Mouse (Mus musculus) lung, postnatal 0 days (tissue): Measurements from ENCODE around the gene Hoxb3. TPM values are rescaled to one million over a fixed set of nuclear protein-coding genes. Genes with fewer than 3 reads are reported as not detected.

Experiments used
- ATAC-seq: fragments of 200-750 bp; cut with Nextera tagmentation; 2 replicates; pipeline ENCODE4 v1.8.0; 2017; ENCODE audit warnings: moderate library complexity
- DNase-seq: peaks from one replicate; pipeline ENCODE4 v3.0.0-alpha.2; 2016; ENCODE audit warnings: low spot score
- H3K27ac ChIP-seq: fragments of 300-500 bp; sonication (generic); 2 replicates; pipeline ENCODE4 v1.5.1; 2014; ENCODE audit warnings: antibody characterized with exemption, mild to moderate bottlenecking, low read length, mixed read lengths
- H3K27me3 ChIP-seq: fragments of 300-500 bp; sonication (generic); replicated peaks from 2 replicates; pipeline ENCODE4 v1.6.1; 2014; ENCODE audit warnings: low read length, mixed read lengths; ENCODE audit not compliant: insufficient read depth
- H3K36me3 ChIP-seq: fragments of 300-500 bp; sonication (generic); 2 replicates; pipeline ENCODE4 v1.6.1; 2014; ENCODE audit warnings: low read length, mixed read lengths; ENCODE audit not compliant: insufficient read depth
- H3K4me1 ChIP-seq: fragments of 300-500 bp; sonication (generic); 2 replicates; pipeline ENCODE4 v1.6.1; 2014; ENCODE audit warnings: antibody characterized with exemption, low read depth, low read length, mixed read lengths; ENCODE audit not compliant: insufficient read depth
- H3K4me2 ChIP-seq: fragments of 300-500 bp; sonication (generic); replicated peaks from 2 replicates; pipeline ENCODE4 v1.6.1; 2014; ENCODE audit warnings: low read depth, mild to moderate bottlenecking, low read length, moderate library complexity, mixed read lengths
- H3K4me3 ChIP-seq: fragments of 300-500 bp; sonication (generic); 2 replicates; pipeline ENCODE4 v1.5.1; 2014; ENCODE audit warnings: low read depth, low read length
- H3K9ac ChIP-seq: fragments of 300-500 bp; sonication (generic); replicated peaks from 2 replicates; pipeline ENCODE4 v1.6.1; 2014; ENCODE audit warnings: low read depth, mild to moderate bottlenecking
- H3K9me3 ChIP-seq: fragments of 300-500 bp; sonication (generic); 2 replicates; pipeline ENCODE4 v1.6.1; 2016; ENCODE audit warnings: low read length, mixed read lengths
- CTCF ChIP-seq: IDR thresholded peaks from 2 replicates; pipeline ENCODE4 v1.5.1; 2016; ENCODE audit warnings: antibody characterized with exemption, mild to moderate bottlenecking
- EP300 ChIP-seq: IDR thresholded peaks from 2 replicates; pipeline ENCODE4 v1.6.1; 2016; ENCODE audit warnings: antibody characterized with exemption, mild to moderate bottlenecking, control low read depth
- WGBS: fragments of 180-500 bp; shearing (Covaris S2); extraction: QIAGEN DNeasy Blood & Tissue Kit; methylation state at CpG from one replicate; pipeline ENCODE4 v1.1.7; 2014; 5-methylcytosine and 5-hydroxymethylcytosine counted together
- polyA plus RNA-seq: library from polyadenylated mRNA; unstranded; fragments of >200 nt; fragmentation: Nextera tagmentation; extraction: Ambion mirVana; gene quantifications from 2 replicates; pipeline ENCODE4 v1.2.1, GENCODE M21; 2015

Gene Hoxb3
- polyA plus RNA-seq, 1 experiment from 2014 or later: 1.5 TPM

- no peaks in the 10 kb centered on the region for H3K36me3 ChIP-seq
- peaks cover 44% of the 10 kb centered on the region for H3K27me3 ChIP-seq
- peak overlapping the region; percentile 30; the same call in 1 of the 2 replicates for H3K4me2 ChIP-seq
- ATAC-seq (peak; percentile 22; the same call in 1 of the 2 replicates), DNase-seq (peak; percentile 75)
- WGBS: 11% methylated on average over 15 of the region's 15 CpGs
- H3K4me1 ChIP-seq: no peaks in the 10 kb centered on the region
- H3K9me3 ChIP-seq: no peaks in the 10 kb centered on the region
- H3K4me3 ChIP-seq: no peak overlapping the region
- TF ChIP-seq CTCF (no peak), EP300 (no peak)
- no peak overlapping the region for H3K27ac ChIP-seq
- no peak overlapping the region for H3K9ac ChIP-seq
Measured at GRCm38 (mm10) chr11:96301837-96302236, 21.3 kb upstream of the Hoxb3 start.

GRCm38 (mm10) chr11:96302381-96303150 is 20.6 kb upstream of the Hoxb3 start:
- 20% methylated on average over 23 of the region's 23 CpGs for WGBS
- H3K9ac ChIP-seq: no peak overlapping the region
- H3K36me3 ChIP-seq: no peaks in the 10 kb centered on the region
- DNase-seq (no peak), ATAC-seq (no peak)
- no peaks in the 10 kb centered on the region for H3K9me3 ChIP-seq
- H3K4me2 ChIP-seq: peak overlapping the region; percentile 73
- peaks cover 37% of the 10 kb centered on the region for H3K27me3 ChIP-seq
- H3K27ac ChIP-seq: no peak overlapping the region
- peak overlapping the region; percentile 57; the same call in 1 of the 2 replicates for H3K4me3 ChIP-seq
- TF ChIP-seq CTCF (no peak), EP300 (no peak)
- H3K4me1 ChIP-seq: no peaks in the 10 kb centered on the region

GRCm38 (mm10) chr11:96303151-96304099 is 19.7 kb upstream of the Hoxb3 start, which contains the start of gene Hoxb5:
TSS of gene Hoxb5 (plus strand) at chr11:96303336.
- ATAC-seq (peak; percentile 71), DNase-seq (peak; percentile 96)
- H3K4me1 ChIP-seq: no peaks in the 10 kb centered on the region

GRCm38 (mm10) chr11:96304381-96305195 is 18.5 kb upstream of the Hoxb3 start:
- WGBS: 3% methylated on average over 35 of the region's 38 CpGs
- DNase-seq (peak; percentile 58), ATAC-seq (peak; percentile 34)
- Histone ChIP-seq H3K9ac (peak overlapping the region; percentile 82), H3K27me3 (peaks cover 29% of the 10 kb centered on the region), H3K36me3 (no peaks in the 10 kb centered on the region), H3K27ac (peak overlapping the region; percentile 94), H3K4me2 (peak overlapping the region; percentile 73), H3K9me3 (no peaks in the 10 kb centered on the region), H3K4me1 (peaks cover 6% of the 10 kb centered on the region; the same call in 1 of the 2 replicates), H3K4me3 (peak overlapping the region; percentile 57)
- TF ChIP-seq CTCF (no peak), EP300 (no peak)

More at GRCm38 (mm10) chr11:96303151-96304099, 19.7 kb upstream of the Hoxb3 start, which contains the start of gene Hoxb5:
- Histone ChIP-seq H3K27ac (peak within 1 kb of the TSS; percentile 94), H3K27me3 (peaks cover 32% of the 10 kb centered on the region), H3K9ac (peak within 1 kb of the TSS; percentile 82), H3K4me3 (peak within 1 kb of the TSS; percentile 57), H3K4me2 (peak within 1 kb of the TSS; percentile 73), H3K9me3 (no peaks in the 10 kb centered on the region), H3K36me3 (no peaks in the 10 kb centered on the region)
- WGBS: under 1% methylated on average over 69 of the region's 69 CpGs
- TF ChIP-seq CTCF (peak; percentile 93), EP300 (no peak; the same call in 1 of the 2 replicates)

- Histone ChIP-seq H3K4me3 (peak overlapping the region; percentile 57; the same call in 1 of the 2 replicates), H3K4me2 (peak overlapping the region; percentile 73)
Measured at GRCm38 (mm10) chr11:96305505-96306182, 17.5 kb upstream of the Hoxb3 start.

More at GRCm38 (mm10) chr11:96305505-96306182, 17.5 kb upstream of the Hoxb3 start:
- no peak for ATAC-seq
- peaks cover 11% of the 10 kb centered on the region; the same call in 1 of the 2 replicates for H3K4me1 ChIP-seq
- TF ChIP-seq EP300 (no peak), CTCF (no peak)
- peaks cover 20% of the 10 kb centered on the region for H3K27me3 ChIP-seq
- no peaks in the 10 kb centered on the region for H3K9me3 ChIP-seq
- WGBS: 49% methylated on average over 6 of the region's 6 CpGs
- DNase-seq: peak; percentile 42
- no peaks in the 10 kb centered on the region for H3K36me3 ChIP-seq
- H3K27ac ChIP-seq: peak overlapping the region; percentile 94
- peak overlapping the region; percentile 82 for H3K9ac ChIP-seq
